Mouse (Mus musculus) mature B cell (primary cell): ENCODE results near the gene Adad2.

ENCODE experiments used
- in situ Hi-C: fragments of 300-500 bp; cut with MboI; formaldehyde crosslinking; loops from 2 replicates; pipeline ENCODE4 v1.14.3; 2019

Adad2 gene

GRCm38 (mm10) chr8:119639798-119640197 lies 27.3 kb downstream of the Adad2 start:
- in situ Hi-C loops = no loop called here

GRCm38 (mm10) chr8:119641058-119641457 lies 28.5 kb downstream of the Adad2 start:
- in situ Hi-C loops = no loop called here

GRCm38 (mm10) chr8:119642960-119643359 lies 30.4 kb downstream of the Adad2 start:
- in situ Hi-C loops = no loop called here

- in situ Hi-C loops = no loop called here
These were observed 31.9 kb downstream of the Adad2 start for GRCm38 (mm10) chr8:119644429-119644960.

GRCm38 (mm10) chr8:119644981-119645597 lies 32.5 kb downstream of the Adad2 start:
- in situ Hi-C loops = no loop called here

GRCm38 (mm10) chr8:119646197-119646596 lies 33.6 kb downstream of the Adad2 start:
- in situ Hi-C loops = no loop called here

- in situ Hi-C loops = no loop called here
These were observed 34.3 kb downstream of the Adad2 start for GRCm38 (mm10) chr8:119646846-119647245.

GRCm38 (mm10) chr8:119651324-119651723 lies 38.8 kb downstream of the Adad2 start:
- in situ Hi-C loops = no loop called here

GRCm38 (mm10) chr8:119656709-119657464 lies 44.3 kb downstream of the Adad2 start:
- in situ Hi-C loops = no loop called here

- in situ Hi-C loops = no loop called here
These were observed 48.5 kb downstream of the Adad2 start for GRCm38 (mm10) chr8:119661081-119661480.

GRCm38 (mm10) chr8:119661892-119662291 lies 49.3 kb downstream of the Adad2 start:
- in situ Hi-C loops = no loop called here

- in situ Hi-C loops = no loop called here
These were observed 50.9 kb downstream of the Adad2 start for GRCm38 (mm10) chr8:119663440-119663839.

- in situ Hi-C loops = no loop called here
These were observed 52.7 kb downstream of the Adad2 start for GRCm38 (mm10) chr8:119665270-119665669.
